8 mouse cellular contexts compared by ENCODE assay signal in the genomic region with DNA sequence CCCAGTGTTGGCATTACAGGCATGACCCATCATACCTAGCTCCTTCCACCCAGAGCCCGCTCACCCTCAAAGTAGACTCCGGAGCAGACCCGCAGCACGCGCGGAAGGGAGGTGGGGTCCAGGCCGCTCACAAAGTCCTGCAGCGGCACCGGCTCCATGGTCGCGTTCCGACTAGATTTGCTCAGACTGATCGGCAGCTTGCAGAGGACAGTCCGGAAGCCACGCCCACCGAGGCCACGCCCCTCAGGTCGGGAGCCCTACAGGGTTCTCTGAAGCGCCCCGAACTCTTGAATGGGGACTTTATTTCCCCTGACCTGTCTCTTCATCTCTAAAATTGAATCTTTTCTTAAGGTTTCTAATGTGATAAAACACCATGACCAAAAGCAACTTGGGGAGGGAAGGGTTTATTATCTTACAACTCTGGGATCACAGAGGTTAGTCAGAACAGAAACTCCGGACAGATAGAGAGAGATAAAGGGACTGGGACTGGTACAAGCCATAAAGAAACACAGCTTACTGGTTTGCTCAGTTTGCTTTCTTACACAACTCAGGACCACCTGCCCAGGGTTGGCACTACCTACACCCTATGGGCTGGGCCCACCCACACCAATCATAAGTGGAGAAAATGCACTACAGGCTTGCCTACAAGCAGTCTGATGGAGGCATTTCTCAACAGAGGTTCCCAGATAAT. TPM values are rescaled to one million over a fixed set of nuclear protein-coding genes. Genes with fewer than 3 reads are reported as not detected.
DNase-seq lines count a peak whose midpoint lies in the region; ATAC-seq lines count a peak whose summit lies in the region.

A gene (minus strand): TSS at position 192 of the 691 bp plus-strand sequence.

- H3K4me2 ChIP-seq in forebrain, embryonic 13.5 days: peak within 1 kb of the TSS; percentile 55

- H3K4me1 ChIP-seq in forebrain, embryonic 13.5 days: peaks cover 6% of the 10 kb centered on the region; the same call in 1 of the 2 replicates

- H3K9ac ChIP-seq in forebrain, embryonic 13.5 days: 0 out of 2 replicates have a peak within 1 kb of the TSS, but pooled peaks have one; percentile 43

- intact Hi-C loops in heart, postnatal 36 days (cut with DNase I): no loop called here

- H3K27me3 ChIP-seq in forebrain, embryonic 13.5 days: peaks cover 25% of the 10 kb centered on the region

- H3K36me3 ChIP-seq in forebrain, embryonic 13.5 days (ENCODE audit: poor library complexity, severe bottlenecking): no peaks in the 10 kb centered on the region
- peaks cover 15% of the 10 kb centered on the region for H3K36me3 ChIP-seq in macrophage (ENCODE audit: inconsistent target)

- H3K4me3 ChIP-seq in forebrain, embryonic 13.5 days: peak within 1 kb of the TSS; percentile 34
- peak within 1 kb of the TSS; percentile 94 for H3K4me3 ChIP-seq in macrophage (ENCODE audit: inconsistent target)

- no peak for ATAC-seq in forebrain, embryonic 13.5 days

- 2% methylated on average over 21 of the region's 21 CpGs for WGBS in forebrain, embryonic 13.5 days
- 2% methylated on average over 21 of the region's 21 CpGs for WGBS in large intestine, adult 2 months
- WGBS in macrophage (ENCODE audit: missing documents): under 1% methylated on average over 21 of the region's 21 CpGs

- H3K9me3 ChIP-seq in forebrain, embryonic 13.5 days (replicated peaks): no peaks in the 10 kb centered on the region

- no peak within 1 kb of the TSS for H3K27ac ChIP-seq in forebrain, embryonic 13.5 days
- H3K27ac ChIP-seq in macrophage: peak within 1 kb of the TSS; percentile 96

- peaks cover 61% of the 10 kb centered on the region for H3K79me2 ChIP-seq in macrophage (ENCODE audit: inconsistent target)

- peak; percentile 85 for DNase-seq in ES-CJ7 (ENCODE audit: low read depth, low spot score)
- peak; percentile 24 to 53 for DNase-seq in adrenal gland, postnatal 4 days (ENCODE audit: low spot score in 2 of 2)
- peak; percentile 77 to 85 for DNase-seq in heart, postnatal 36 days
- DNase-seq in large intestine, adult 2 months (ENCODE audit: low read depth, low spot score): peak; percentile 16
- peak; percentile 74 for DNase-seq in retina, postnatal 1 day
- peak; percentile 73 for DNase-seq in urinary bladder, postnatal 25 days (ENCODE audit: low spot score)

RNA-seq across cellular contexts. Expression of the gene that starts here (rescaled TPM):
- total RNA-seq in adrenal gland, postnatal 4 days (2021): 1 to 10 TPM; 2.6 to 2.8 TPM
- polyA plus RNA-seq in forebrain, embryonic 13.5 days (2015; fragmentation: Nextera tagmentation; extraction: Ambion mirVana): 0.20 and 0.26 TPM in 2 replicates
- total RNA-seq in heart, postnatal 36 days (2021): 1 to 10 TPM; 2.2 to 2.9 TPM
- 5.6 and 8.7 TPM in 2 replicates for polyA plus RNA-seq in large intestine, adult 2 months (2012; rRNA removed)
- 100 to 1,000 TPM in 19 of 26 experiments, 10 to 100 TPM in 7; 17.5 to 808 (median 224) TPM for total RNA-seq in macrophage (2018; cell fraction: chromatin; rRNA removed)
- 100 to 1,000 TPM in 24 of 26 experiments, 10 to 100 TPM in 2; 70.8 to 956 (median 317) TPM for total RNA-seq in macrophage (2018; cell fraction: cytosol; rRNA removed)
- 1,000 to 10,000 TPM in 5 of 26 experiments, 100 to 1,000 TPM in 17, 10 to 100 TPM in 4; 58.3 to 1,365 (median 493) TPM for total RNA-seq in macrophage (2018; cell fraction: nucleus; rRNA removed)
- polyA plus RNA-seq in macrophage (2018): 131 to 255 TPM (median 207 TPM) in 3 replicates

Comparison
In these comparisons a context has a peak if more than half of its experiments do, and no peak if none do; other contexts are left out.
1. RNA of the gene that starts here (polyA plus RNA-seq): 131 to 255 TPM in macrophage; 5.6 to 8.7 TPM in large intestine, adult 2 months and 0.20 to 0.26 TPM in forebrain, embryonic 13.5 days; every median in the first group is over 10 times any median in the second.
2. DNase-seq: peak in every context shown above with its lines; median percentile 85 in ES-CJ7; 81 in heart, postnatal 36 days; 74 in retina, postnatal 1 day; 73 in urinary bladder, postnatal 25 days; 38 in adrenal gland, postnatal 4 days; 16 in large intestine, adult 2 months.